Mouse (Mus musculus) frontal cortex, adult 2 months (tissue): ENCODE measurements at regions not wholly inside any gene's neighbourhood (a gene's known extent, or its start where the extent isn't known, plus 50 kb on each side); places are given as distances from the start of the nearest gene placed in this dataset.
A peak's percentile ranks its signal among the peaks of the same experiment; 100 is the strongest.

Source experiments
- DNase-seq, 2 experiments: peaks; one replicate each; pipeline ENCODE4 v3.0.0; 2022; ENCODE audit warnings: low spot score in 1 of 2; ENCODE audit errors: extremely low spot score in 1 of 2

DNA sequence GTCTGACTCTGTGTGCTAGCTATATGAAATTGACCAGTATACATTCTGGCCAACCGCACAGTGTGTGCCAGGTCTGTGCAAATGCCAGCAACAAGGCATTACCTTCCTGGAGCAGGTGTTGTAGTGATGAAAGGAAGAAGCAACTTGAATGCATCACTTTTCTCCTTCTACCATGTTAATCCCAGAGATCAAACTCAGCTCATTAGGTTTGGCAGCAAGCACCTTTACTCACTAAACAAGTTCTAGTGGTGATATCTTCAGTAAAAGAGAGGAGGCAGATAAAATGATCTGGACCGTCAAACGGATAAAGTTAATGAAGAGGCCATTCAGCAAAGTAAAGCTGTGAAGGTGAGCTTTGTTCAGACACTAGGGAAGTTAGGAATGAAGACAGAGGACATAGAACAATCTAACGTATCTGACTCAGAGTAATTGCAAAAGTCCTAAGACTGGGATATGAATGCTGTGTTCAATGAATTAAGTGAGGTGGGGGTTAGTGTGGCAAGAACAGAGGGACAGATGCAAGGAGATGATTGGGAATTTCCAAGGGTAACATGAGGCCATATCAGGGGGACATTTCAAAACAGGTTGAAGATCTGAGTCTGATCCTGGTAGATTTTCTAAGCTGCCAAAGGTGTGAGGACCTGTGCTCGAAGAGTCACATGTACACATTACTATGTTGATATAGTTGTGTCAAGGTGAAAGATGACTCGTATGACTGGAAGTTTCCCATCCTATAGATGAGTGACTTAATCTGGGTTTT lies 1478.4 kb upstream of the Slc10a2 start:
- DNase-seq: no peak

DNA sequence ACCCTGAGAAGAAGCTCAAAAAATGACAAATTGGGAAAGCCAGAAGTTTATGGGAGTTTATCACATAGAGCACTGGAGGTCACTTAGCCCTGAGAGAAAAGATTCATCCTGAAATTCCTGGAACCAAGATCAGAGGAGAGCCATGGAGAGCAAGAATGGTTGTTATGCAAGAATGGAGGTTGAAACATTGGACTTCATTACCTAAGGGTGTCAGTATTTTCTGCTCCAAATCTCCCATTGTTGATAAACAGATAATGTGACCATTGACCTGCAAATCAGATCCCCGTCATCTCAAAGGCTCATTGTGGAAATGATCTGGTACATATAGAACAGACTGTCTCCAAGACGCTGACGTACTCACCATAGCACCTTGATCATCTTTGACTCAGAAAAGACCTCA lies 1477.6 kb upstream of the Slc10a2 start:
- DNase-seq: no peak

- DNase-seq: no peak
Observed at GRCm38 (mm10) chr8:6577868-6578634, 1472.9 kb upstream of the Slc10a2 start.

- no peak for DNase-seq
Observed at GRCm38 (mm10) chr8:6575241-6575640, 1470.1 kb upstream of the Slc10a2 start.

- DNase-seq: no peak
Observed at GRCm38 (mm10) chr8:6573492-6573891, 1468.3 kb upstream of the Slc10a2 start.

DNA sequence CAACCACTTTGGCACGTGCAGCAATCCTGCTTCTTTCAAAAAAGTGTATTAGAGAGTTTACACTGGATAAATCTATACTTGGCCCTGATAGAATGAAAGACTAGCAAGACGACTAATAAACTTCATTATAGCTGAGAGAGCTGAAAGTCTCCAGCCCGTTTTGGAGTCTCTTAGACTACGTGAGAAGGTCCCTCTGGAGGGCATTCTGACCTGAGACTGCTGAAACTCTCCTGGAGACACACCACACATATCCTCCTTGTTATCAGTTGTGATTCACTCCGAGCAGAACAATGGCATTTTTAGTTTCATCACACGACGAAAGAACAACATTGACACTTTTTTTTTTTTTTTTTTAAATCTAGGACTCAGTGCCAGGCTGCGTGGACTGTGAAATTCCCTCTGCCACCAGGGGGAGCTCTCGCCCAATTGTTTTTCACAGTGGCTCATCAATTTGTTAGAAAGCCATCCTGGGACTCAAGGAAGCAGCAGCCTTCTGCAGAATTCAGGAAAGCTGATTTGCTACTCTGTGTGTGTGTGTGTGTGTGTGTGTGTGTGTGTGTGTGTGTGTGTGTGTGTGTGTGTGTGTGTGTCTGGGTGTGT lies 1467.0 kb upstream of the Slc10a2 start:
- DNase-seq: peak; percentile 54 to 95

DNA sequence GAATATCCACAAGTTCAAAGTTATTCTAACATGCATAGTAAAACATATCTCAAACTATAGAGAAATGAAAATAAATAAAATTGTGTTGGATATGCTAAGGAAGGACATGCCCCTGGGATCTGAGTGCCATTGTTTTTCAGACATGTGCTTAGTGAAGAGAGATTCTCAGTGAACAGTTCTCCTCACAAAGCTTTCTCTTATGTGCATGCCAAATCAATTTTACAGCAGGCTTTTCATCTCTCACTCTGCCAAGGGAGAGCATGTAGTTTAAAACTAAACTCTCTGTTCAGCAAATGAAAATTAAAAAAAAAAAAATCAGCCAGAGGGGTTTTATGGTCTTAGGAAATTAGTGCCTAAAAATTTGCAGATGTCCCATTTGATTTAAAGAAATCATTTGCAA lies 1445.8 kb upstream of the Slc10a2 start:
- no peak for DNase-seq

DNA sequence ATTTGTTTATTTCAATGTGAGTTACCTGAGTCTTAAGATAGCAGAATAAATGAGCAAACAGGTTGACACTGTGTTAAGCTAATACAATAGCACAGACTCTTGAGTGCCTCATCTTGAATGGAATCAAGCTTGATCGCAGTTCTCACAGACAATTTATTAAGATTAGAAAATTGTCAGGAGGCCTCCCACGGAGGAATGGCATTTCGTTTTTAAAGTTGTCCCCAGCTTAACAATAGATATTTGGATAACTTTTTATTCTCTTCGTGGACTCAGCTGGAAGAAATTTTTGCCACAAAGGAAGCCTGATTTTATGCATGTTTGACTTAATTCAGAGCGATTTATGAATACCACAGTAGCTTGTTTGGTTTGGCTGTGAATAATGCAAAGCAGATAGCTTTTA lies 1422.0 kb upstream of the Slc10a2 start:
- no peak for DNase-seq

GRCm38 (mm10) chr8:6515882-6516682 lies 1410.9 kb upstream of the Slc10a2 start:
- no peak for DNase-seq

GRCm38 (mm10) chr8:6492453-6492852 lies 1387.3 kb upstream of the Slc10a2 start:
- DNase-seq: peak; percentile 17 to 64

DNA sequence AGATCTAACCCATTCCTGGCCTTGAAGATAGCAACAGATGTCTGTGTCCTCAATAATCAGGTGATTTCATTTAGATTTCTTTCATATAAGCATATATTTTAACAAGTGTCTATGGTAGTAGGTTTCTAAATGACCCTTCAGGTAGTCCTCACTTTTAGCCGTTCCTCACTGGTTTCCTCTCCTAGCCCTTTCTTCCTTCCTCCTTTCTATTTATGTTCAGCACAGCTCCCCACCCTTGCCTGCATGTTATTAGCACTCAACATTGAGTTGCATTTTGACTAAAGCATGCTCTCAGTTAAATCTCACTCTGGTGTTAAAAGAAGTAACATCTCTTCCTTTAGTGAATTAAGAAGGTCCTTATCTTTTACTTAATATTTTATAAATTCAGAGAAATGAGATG lies 1376.8 kb upstream of the Slc10a2 start:
- DNase-seq: no peak

DNA sequence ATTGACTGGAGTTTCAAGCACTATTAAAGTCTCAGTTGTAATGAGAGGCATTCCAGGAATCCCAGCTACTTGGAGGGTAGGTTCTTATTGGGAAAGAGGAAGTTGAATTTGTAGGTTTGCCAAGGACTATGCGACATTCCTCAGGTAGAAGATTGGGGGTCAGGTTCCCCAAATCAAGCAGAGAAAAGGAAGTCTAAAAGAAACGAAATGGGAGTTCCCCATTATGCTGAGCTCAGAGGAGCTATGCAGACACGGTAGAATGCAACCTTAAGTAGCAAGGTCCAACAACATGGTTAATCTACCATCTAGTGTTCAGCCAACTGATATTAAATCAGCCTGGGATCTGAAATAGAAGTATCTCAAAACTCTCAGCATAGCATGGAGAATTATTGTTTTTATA lies 1365.9 kb upstream of the Slc10a2 start:
- DNase-seq: no peak

GRCm38 (mm10) chr8:6456553-6457180 lies 1351.5 kb upstream of the Slc10a2 start:
- DNase-seq: peak in 1 of 2 experiments; percentile 40

GRCm38 (mm10) chr8:6448301-6448700 lies 1343.2 kb upstream of the Slc10a2 start:
- no peak for DNase-seq

DNA sequence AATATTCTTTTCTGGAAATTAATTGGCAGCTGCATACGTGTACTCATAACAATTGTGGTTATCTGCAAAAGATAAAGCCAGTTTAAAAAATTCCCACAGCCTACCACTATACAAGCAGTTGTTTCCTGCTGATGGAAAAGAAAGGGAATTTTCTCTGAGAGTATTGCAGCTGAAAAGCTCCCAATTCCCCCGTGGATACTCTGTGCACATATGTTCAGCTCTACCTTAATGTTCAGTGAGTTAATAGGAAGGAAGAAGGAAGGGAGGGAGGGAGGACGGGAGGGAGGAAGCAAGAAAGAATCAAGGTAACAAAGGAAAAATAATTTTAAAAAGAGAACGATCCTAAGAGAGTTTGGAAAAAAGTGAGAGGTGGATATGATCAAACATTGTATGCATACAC lies 1333.9 kb upstream of the Slc10a2 start:
- DNase-seq: no peak
